In genomic region chr5:24110068-24110467, GRCm38 (mm10) we compare ENCODE assay signal across 10 mouse cellular contexts. TPM values are rescaled to one million over a fixed set of nuclear protein-coding genes. Genes with fewer than 3 reads are reported as not detected.
A peak's percentile ranks its signal among the peaks of the same experiment; 100 is the strongest.
DNase-seq lines count a peak whose midpoint lies in the region; ATAC-seq and TF ChIP-seq lines count a peak whose summit lies in the region.
"Had no signal": no experiment of that assay in that cellular context is flagged by ENCODE, and none has a peak within 500 bp of the region (broad histone marks: within the 10 kb centered on the region; RNA-seq: fewer than 3 reads in every experiment).

No protein-coding gene starts in this region.

- H3K4me2 ChIP-seq in liver, embryonic 11.5 days = no peak overlapping the region
- H3K4me2 ChIP-seq: heart, embryonic 13.5 days; midbrain, embryonic 12.5 days had no signal

- 75% methylated on average over 5 of the region's 5 CpGs for WGBS in liver, embryonic 11.5 days

- ATAC-seq in liver, embryonic 11.5 days (replicated peaks; ENCODE audit: low FRiP score) = 0 out of 2 replicates have a peak, but pooled peaks have one; percentile 18

- H3K36me3 ChIP-seq in liver, embryonic 11.5 days (ENCODE audit: control insufficient read depth, insufficient read depth, low read length) = no peaks in the 10 kb centered on the region

- H3K27ac ChIP-seq in liver, embryonic 11.5 days (ENCODE audit: low read depth, low read length) = no peak overlapping the region
- H3K27ac ChIP-seq in left cerebral cortex, adult 2 months = no peak overlapping the region
- H3K27ac ChIP-seq: heart, embryonic 13.5 days; midbrain, embryonic 12.5 days had no signal

- no peak overlapping the region for H3K9ac ChIP-seq in liver, embryonic 11.5 days (ENCODE audit: low read depth, low read length)
- H3K9ac ChIP-seq: heart, embryonic 13.5 days; midbrain, embryonic 12.5 days had no signal

- H3K4me3 ChIP-seq in liver, embryonic 11.5 days (ENCODE audit: low read depth, low read length) = no peak overlapping the region
- no peak overlapping the region for H3K4me3 ChIP-seq in left cerebral cortex, adult 2 months
- H3K4me3 ChIP-seq: heart, embryonic 13.5 days; midbrain, embryonic 12.5 days had no signal

- H3K4me1 ChIP-seq in liver, embryonic 11.5 days (replicated peaks; ENCODE audit: control insufficient read depth, insufficient read depth, low read length) = no peaks in the 10 kb centered on the region
- H3K4me1 ChIP-seq: heart, embryonic 13.5 days had no signal

- no peak for TF ChIP-seq CTCF in left cerebral cortex, adult 2 months (IDR thresholded peaks at IDR 0.05)

- DNase-seq in heart, postnatal 10 days = peak; percentile 45 to 56
- no peak for DNase-seq in heart, postnatal 25 days (ENCODE audit: low spot score)
- DNase-seq in B cell, adult 2 months = peak; percentile 6 to 10
- peak; percentile 56 for DNase-seq in adrenal gland, postnatal 14 days
- peak; percentile 41 for DNase-seq in liver, embryonic 11.5 days (ENCODE audit: low spot score)
- no peak for DNase-seq in left cerebral cortex, postnatal 10 days (ENCODE audit: extremely low spot score in 1 of 2, low spot score in 2 of 2)
- DNase-seq in left cerebral cortex, adult 9 months (ENCODE audit: low spot score in 2 of 2) = no peak
- no peak for DNase-seq in left cerebral cortex, adult 2 months (ENCODE audit: extremely low spot score in 1 of 2, low spot score in 2 of 2)

- H3K27me3 ChIP-seq in liver, embryonic 11.5 days (replicated peaks; ENCODE audit: control insufficient read depth, insufficient read depth, low read length) = no peaks in the 10 kb centered on the region
- H3K27me3 ChIP-seq: heart, embryonic 13.5 days; midbrain, embryonic 12.5 days had no signal

- H3K9me3 ChIP-seq in liver, embryonic 11.5 days (ENCODE audit: control insufficient read depth, low read length) = no peaks in the 10 kb centered on the region
- H3K9me3 ChIP-seq: heart, embryonic 13.5 days; midbrain, embryonic 12.5 days had no signal

- intact Hi-C loops in heart, postnatal 10 days (cut with DNase I) = no loop called here
- intact Hi-C loops in heart, postnatal 25 days (cut with DNase I) = no loop called here
- intact Hi-C loops in left cerebral cortex, postnatal 10 days (cut with DNase I) = no loop called here
- intact Hi-C loops in left cerebral cortex, adult 2 months (cut with DNase I) = no loop called here

RNA-seq across cellular contexts. Expression of gene Klhl7, which starts 9.7 kb away (rescaled TPM):
- total RNA-seq in heart, postnatal 10 days (2021) = 10 to 100 TPM; 51.7 to 54.8 TPM
- total RNA-seq in heart, postnatal 25 days (2021) = 10 to 100 TPM; 48.1 to 55.1 TPM
- total RNA-seq in adrenal gland, postnatal 14 days (2021) = 30.1 and 31.6 TPM in 2 replicates
- polyA plus RNA-seq in liver, embryonic 11.5 days (2014; fragmentation: Nextera tagmentation; extraction: Ambion mirVana) = 29.1 and 31.6 TPM in 2 replicates
- total RNA-seq in left cerebral cortex, postnatal 10 days (2021) = 100 to 1,000 TPM; 124 to 125 TPM
- total RNA-seq in left cerebral cortex, adult 2 months (2021) = 10 to 100 TPM; 88.2 TPM

RNA-seq across cellular contexts. Expression of gene Nupl2, which starts 54.7 kb away (rescaled TPM):
- total RNA-seq in heart, postnatal 10 days (2021) = 10 to 100 TPM in 1 of 2 experiments, 1 to 10 TPM in 1; 9.1 to 10.7 TPM
- total RNA-seq in heart, postnatal 25 days (2021) = 1 to 10 TPM; 7.6 to 8.1 TPM
- 7.7 and 7.9 TPM in 2 replicates for total RNA-seq in adrenal gland, postnatal 14 days (2021)
- polyA plus RNA-seq in liver, embryonic 11.5 days (2014; fragmentation: Nextera tagmentation; extraction: Ambion mirVana) = 18.7 and 20.5 TPM in 2 replicates
- 10 to 100 TPM; 11.2 to 11.8 TPM for total RNA-seq in left cerebral cortex, postnatal 10 days (2021)
- total RNA-seq in left cerebral cortex, adult 2 months (2021) = 10 to 100 TPM; 10.6 to 12.6 TPM

Comparison
In these comparisons a context has a peak if more than half of its experiments do, and no peak if none do; other contexts are left out.
1. DNase-seq: peak in heart, postnatal 10 days (2 of 2), B cell, adult 2 months (2 of 2), adrenal gland, postnatal 14 days (single experiment) and liver, embryonic 11.5 days (single experiment); none in heart, postnatal 25 days (single experiment), left cerebral cortex, postnatal 10 days (0 of 2), left cerebral cortex, adult 9 months (0 of 2) and left cerebral cortex, adult 2 months (0 of 2).